Mouse (Mus musculus) MEL (cell line): ENCODE results near the gene Olfr1216.

Source experiments
- CTCF ChIP-seq, 3 experiments: IDR thresholded peaks in 2 of 3; conservative IDR thresholded peaks in 1 of 3; 2 replicates each; pipeline ENCODE4 v1.5.1; 2011 to 2012; ENCODE audit warnings: low read length in 3 of 3, low read depth in 2 of 3, mild to moderate bottlenecking in 2 of 3, improper control_type of control experiment in 1 of 3, inconsistent platforms in 1 of 3, mixed read lengths in 1 of 3, moderate library complexity in 1 of 3; ENCODE audit not compliant: control insufficient read depth in 1 of 3, insufficient read depth in 1 of 3, poor library complexity in 1 of 3, severe bottlenecking in 1 of 3
- ETS1 ChIP-seq: IDR thresholded peaks from 2 replicates; pipeline ENCODE4 v1.6.1; 2012; ENCODE audit warnings: low read depth, mild to moderate bottlenecking, inconsistent platforms, low read length, improper control_type of control experiment, moderate library complexity
- GATA1 ChIP-seq: IDR thresholded peaks from 2 replicates; pipeline ENCODE4 v1.6.1; 2011; ENCODE audit warnings: low read depth, low read length, improper control_type of control experiment
- MAX ChIP-seq: IDR thresholded peaks from 2 replicates; pipeline ENCODE4 v1.6.1; 2011; ENCODE audit warnings: low read length, improper control_type of control experiment
- POLR2A ChIP-seq, 2 experiments: IDR thresholded peaks; 2 replicates each; pipeline ENCODE4 v1.6.1; 2011 to 2012; ENCODE audit warnings: low read length in 2 of 2, mild to moderate bottlenecking in 2 of 2, control low read depth in 1 of 2, improper control_type of control experiment in 1 of 2, low read depth in 1 of 2, moderate library complexity in 1 of 2; ENCODE audit not compliant: control insufficient read depth in 1 of 2, insufficient read depth in 1 of 2, poor library complexity in 1 of 2
- POLR2AphosphoS5 ChIP-seq: IDR thresholded peaks from 2 replicates; pipeline ENCODE4 v1.6.1; 2012; ENCODE audit warnings: low read depth, borderline replicate concordance, mild to moderate bottlenecking, inconsistent platforms, low read length, moderate library complexity, mixed read lengths
- TAL1 ChIP-seq: IDR thresholded peaks from 2 replicates; pipeline ENCODE4 v1.6.1; 2012; ENCODE audit warnings: mild to moderate bottlenecking, inconsistent platforms, low read length, moderate library complexity, mixed read lengths

DNA sequence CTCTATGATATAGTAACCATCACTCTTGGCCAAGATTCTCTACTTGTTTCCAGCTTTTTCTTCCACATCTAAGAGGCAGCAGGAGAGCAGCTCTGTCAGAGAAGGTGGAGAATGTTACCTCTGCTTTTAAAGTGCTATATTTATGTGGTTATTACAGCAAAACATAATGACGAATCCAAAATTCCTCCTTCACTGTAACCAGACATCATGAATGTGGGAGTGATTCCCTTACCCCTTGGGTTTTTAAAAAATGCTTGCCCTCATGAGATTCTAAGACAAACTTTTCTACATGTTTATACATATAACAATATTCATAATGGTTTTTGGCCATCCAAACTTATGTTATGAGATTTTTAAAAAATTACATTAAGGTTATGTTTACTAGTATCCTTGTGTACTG is 25.6 kb downstream of the Olfr1216 start, which contains the start of gene Olfr1214:
- TF ChIP-seq CTCF (IDR thresholded peaks at IDR 0.05 in 2 of 3, conservative IDR thresholded peaks at IDR 0.05 in 1 of 3; ENCODE audit: control insufficient read depth in 1 of 3, insufficient read depth in 1 of 3, low read depth in 2 of 3, low read length in 3 of 3, poor library complexity in 1 of 3, severe bottlenecking in 1 of 3) (no peak), POLR2AphosphoS5 (no peak), ETS1 (no peak), TAL1 (no peak), GATA1 (no peak), MAX (no peak), POLR2A (IDR thresholded peaks at IDR 0.05; ENCODE audit: control insufficient read depth in 1 of 2, insufficient read depth in 1 of 2, low read depth in 1 of 2, low read length in 2 of 2, poor library complexity in 1 of 2) (no peak)
